Mouse (Mus musculus) erythroid progenitor cell, adult 5-6 weeks (primary cell): ENCODE measurements at regions not wholly inside any gene's neighbourhood (a gene's known extent, or its start where the extent isn't known, plus 50 kb on each side); places are given as distances from the start of the nearest gene placed in this dataset.

ENCODE experiments used
- ATAC-seq: replicated peaks from 2 replicates; pipeline ENCODE4 v1.8.0; 2016; ENCODE audit warnings: moderate number of reproducible peaks, mild to moderate bottlenecking, moderate TSS enrichment, inconsistent platforms; ENCODE audit not compliant: poor library complexity, low FRiP score, severe bottlenecking

DNA sequence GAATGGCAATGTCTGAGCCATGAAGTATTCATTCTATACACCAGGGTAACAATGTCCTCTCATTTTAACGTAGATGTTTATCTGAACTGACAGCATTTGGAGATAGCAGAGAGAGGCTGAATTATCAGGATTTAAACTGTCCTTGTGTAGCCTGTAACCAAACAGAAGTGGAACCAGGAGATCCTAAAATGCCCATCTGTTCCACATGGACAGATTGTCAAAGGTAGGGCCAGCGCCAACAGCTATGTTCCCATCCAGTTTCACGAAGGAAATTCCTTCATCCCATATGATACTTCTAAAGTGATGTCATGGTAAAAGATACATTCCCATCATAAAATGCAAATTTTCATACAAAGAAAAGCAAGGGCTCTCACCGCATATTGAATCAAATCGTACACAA is 627.0 kb downstream of the Adgrl2 start:
- ATAC-seq = no peak

GRCm38 (mm10) chr3:148362453-148362864 is 627.9 kb downstream of the Adgrl2 start:
- no peak for ATAC-seq

DNA sequence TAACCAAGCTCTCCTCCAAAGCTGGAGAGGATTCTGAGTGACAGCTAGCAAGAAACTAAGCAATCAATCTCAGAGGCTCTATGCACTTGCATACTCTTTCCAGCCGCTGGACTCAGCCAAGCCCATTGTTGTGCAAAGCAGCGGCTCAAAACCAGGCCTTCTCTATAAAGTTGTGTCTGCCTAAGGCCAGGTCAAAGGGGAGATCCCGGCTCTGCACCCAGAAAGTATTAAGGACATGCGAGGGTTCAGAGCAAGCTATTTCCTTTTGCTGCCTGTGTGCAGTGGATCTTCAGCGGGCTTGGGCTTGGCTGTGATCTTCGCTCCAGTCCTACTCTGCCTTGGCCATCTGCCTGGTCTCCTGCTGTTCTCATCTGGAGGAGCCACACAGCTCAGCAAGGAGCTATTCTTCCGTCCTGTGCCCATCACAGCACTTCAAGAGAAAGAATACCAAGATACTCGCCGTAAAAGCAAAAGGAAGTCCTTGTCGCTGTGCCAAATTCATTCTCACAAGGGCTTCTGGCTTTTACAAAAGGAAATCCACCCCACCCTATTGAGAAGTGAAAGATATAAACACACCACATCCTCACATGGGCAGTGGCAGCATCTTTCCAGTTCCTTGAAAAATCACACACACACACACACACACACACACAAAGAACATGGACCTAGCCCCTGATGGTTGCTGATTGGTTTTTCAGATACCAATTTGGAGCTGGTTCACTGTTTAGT is 646.6 kb downstream of the Adgrl2 start:
- ATAC-seq = no peak

- no peak for ATAC-seq
Observed at GRCm38 (mm10) chr3:148343256-148343632, 647.1 kb downstream of the Adgrl2 start.

- ATAC-seq = no peak
Observed at GRCm38 (mm10) chr3:148339258-148339657, 651.1 kb downstream of the Adgrl2 start.

- ATAC-seq = no peak
Observed at GRCm38 (mm10) chr3:148336640-148337039, 653.7 kb downstream of the Adgrl2 start.

DNA sequence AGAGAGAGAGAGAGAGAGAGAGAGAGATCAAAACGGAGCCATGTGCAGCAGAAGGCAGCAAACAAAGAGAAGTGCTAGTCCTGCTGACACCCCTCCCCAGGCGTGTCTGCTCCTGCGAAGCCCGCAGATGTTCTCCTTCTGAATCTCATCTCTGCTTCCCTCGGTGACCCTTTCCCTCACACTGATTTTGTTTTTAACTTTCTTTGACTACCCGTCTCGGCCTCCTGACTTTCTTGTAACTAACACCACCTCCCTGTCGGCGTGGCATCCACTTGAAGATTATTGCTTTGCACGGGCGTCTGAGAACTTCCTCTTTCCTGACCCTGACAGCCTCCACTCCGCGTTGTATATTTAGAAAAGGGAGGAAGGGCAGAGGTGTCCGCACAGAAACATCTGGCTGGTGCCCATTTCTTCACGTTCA is 654.3 kb downstream of the Adgrl2 start:
- no peak for ATAC-seq

DNA sequence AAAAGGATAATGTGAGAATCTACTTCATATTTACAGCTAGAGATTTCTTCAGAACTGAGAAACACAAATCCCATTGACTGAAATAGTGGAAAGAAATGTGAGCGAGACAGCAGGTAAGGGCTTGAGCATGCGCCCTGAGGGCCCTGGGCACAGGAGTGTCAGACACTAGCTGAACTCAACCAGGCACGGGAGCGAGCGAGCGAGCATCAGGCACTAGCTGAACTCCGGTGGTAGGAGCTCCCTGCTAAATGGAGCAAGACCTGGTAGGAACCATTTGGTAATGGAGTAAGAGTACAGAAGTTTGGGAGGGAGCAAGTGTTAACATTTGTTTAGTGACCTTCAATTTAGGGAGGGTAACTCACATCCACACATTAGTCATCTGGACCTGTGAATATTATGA is 654.7 kb downstream of the Adgrl2 start:
- ATAC-seq = no peak

GRCm38 (mm10) chr3:148324911-148325621 is 665.3 kb downstream of the Adgrl2 start:
- ATAC-seq = no peak

DNA sequence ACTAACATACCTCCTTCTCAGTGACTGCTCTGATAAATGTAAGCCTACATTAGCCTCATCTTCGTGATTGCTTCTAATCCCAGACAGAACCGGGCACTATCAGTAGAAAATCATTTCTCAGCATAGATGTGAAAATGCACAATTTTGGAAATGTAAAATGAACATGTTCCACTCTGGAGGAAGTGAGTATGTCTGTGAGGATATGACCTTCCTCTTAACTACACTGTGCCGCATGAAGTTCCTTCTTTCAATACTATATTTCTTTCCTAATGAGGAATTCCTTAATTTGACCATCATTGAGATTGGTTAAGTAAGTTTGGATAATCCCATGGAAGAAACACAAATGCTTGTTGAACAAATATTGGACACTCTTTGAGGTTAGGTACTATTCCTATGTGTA is 668.5 kb downstream of the Adgrl2 start:
- ATAC-seq = no peak

GRCm38 (mm10) chr3:148316198-148316597 is 674.2 kb downstream of the Adgrl2 start:
- ATAC-seq = no peak

DNA sequence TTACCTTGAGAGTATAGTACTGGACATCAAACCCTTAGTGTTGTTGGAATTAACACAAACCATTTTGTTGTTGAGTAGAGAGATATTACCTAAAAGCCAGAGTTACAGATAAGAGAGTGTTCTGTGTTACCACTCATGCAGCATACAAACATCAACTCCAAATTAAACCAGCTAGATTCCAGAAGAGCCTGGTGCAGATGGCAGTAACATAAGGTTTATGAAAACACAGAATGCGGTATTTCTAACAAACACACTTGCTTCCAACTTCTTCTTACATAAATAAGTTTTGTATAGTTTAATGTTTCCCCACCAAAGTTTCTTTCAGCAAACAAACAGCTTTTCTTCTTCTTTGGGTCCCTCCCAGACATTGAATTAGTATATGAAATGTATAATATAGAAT is 675.1 kb downstream of the Adgrl2 start:
- ATAC-seq = no peak

DNA sequence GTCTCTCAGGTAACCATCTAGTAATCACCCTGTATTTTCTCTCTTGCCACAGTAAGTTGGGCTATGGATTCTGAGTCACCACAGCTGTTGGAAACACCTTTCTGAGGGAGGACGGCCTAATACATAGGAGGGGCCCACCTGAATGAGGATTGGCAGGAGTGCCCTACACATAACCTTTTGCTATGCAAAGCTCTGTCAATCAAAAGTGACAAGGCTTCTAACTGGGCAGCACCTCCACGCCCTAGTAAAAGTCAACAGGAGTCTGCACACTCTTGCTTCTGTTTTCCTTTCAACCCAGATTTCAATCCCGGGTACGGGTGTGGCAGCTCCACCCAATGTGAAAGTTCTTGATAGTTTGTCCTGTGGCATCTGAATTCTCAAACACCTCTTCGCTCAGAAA is 694.8 kb downstream of the Adgrl2 start:
- ATAC-seq = no peak

DNA sequence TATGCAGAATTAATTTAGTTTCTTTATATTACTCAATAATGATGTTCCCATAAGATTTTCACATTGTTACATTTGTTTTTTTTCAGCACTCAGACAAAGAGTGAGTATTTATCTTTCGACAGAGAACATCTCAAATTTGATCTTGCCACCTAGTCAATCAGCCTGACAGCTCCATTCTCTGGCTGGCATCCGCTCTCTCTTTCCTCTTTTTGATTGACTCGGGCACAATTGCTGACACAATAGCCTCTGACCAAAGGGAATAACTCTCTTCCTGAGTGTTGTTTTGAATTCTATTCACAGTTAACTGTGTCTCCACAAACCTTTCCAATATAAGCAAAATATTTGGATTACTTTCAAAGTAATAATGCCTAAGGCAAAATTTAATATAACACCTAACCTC is 711.4 kb downstream of the Adgrl2 start:
- ATAC-seq = no peak

DNA sequence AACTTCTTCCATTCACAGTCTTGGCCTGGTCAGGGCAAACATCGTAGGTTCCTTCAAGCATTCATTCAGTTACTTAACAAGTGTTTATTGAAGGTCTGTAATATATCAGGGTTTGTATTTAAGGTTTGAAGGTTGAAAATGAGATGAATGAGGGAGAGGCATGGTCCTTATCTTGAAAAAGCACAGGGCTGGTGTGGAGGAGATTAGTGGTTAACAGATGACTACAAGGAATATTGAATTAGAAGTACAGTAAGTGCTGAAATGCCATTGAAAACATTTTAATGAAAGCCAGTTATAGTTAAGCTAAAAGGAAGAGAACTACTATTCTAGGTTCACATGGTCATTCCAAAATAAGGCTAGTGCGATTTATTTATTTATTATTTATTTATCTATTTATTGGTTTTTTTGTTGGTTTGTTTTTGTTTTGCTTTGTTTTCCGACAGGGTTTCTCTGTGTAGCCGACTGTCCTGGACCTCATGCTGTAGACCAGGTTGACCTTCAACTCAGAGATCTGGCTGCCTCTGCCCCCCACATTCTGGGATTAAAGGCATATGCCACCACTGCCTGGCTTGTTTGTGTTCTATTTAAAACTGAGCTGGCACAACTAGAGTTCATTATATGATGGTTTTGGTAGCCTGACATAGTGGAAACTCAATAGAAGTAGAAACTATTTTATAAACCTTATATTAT is 718.1 kb downstream of the Adgrl2 start:
- ATAC-seq = peak; percentile 90

DNA sequence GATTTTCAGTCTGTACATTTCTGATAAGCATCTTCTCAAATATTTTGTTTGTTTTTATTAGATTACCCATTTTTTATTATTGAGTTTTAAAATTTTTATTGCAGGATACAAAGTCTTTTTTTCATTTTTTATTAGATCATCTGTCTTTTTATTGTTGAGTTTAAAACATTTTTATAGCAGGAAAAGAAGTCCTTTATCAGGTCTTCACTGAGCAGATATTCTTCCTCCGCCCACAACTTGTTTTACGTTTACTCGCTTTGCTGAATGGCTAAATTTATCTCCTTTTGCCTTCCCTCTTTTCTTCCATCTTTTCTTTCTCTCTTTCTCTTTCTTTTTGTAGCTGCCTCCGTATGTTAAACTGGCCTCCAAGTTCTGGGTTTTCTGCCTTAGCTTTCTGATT is 721.5 kb downstream of the Adgrl2 start:
- ATAC-seq = no peak

- no peak for ATAC-seq
Observed at GRCm38 (mm10) chr3:148259211-148259610, 731.1 kb downstream of the Adgrl2 start.

DNA sequence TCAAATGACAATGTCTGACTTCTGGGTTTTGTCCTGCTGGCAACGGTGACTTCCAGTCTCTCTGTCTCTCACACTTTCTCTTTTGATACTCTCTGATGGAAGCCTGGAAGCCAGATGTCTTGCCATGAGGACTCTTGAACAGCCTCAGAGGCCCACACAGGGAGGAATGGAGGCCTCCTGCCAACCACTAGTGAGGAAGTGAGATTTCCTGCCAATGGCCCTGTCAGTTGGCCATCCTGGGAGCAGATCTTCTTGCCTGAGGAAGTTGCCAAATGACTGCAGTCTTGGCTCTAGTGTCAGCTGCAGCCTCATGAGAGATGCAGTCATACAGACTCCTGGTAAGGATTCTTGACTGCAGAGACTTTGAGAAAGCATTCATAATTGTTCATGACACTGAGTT is 741.7 kb downstream of the Adgrl2 start:
- no peak for ATAC-seq

DNA sequence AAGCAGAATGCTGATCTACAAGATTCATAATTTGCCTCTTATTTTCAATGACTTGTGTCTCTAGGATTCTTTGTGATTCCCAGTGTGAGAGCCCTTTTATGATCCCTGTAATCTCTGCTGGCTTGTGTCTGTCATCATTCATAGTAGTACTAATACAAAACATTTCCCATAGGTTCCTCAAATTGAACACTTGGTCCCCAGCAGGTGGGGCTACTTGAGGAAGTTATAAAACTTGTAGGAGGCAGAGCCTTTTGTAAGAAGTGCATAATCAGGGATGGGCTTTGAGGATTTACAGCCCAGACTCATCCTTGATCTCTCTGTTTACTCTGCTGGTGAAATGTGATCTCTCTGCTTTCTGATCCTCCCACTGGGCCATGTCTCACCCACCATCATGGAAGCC is 743.6 kb downstream of the Adgrl2 start:
- no peak for ATAC-seq

GRCm38 (mm10) chr3:148238093-148238492 is 752.3 kb downstream of the Adgrl2 start:
- no peak for ATAC-seq

DNA sequence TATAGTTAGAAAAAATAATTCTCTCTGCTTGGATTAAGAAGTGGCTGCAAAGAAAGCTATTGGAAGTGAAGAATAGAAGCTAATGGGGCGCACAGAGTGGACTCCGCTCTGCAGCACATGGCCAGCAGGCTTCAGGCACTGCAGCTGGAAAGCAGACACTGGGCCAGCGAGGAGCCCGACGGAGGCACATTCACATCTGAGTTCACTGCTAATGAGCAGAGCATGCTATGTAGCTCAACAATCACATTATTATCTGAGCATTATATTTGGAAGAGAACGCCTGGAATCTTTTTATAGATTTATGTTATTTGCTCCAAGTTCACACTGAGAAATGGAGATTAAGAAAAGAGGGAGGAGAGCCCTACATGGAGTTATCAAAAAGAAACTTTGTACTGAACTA is 752.8 kb downstream of the Adgrl2 start:
- no peak for ATAC-seq
